Mouse (Mus musculus) left cerebral cortex, adult 2 months (tissue): ENCODE data around the gene Kcne1. TPM values are rescaled to one million over a fixed set of nuclear protein-coding genes. Genes with fewer than 3 reads are reported as not detected.

ENCODE experiments used
- DNase-seq, 2 experiments: peaks; one replicate each; pipeline ENCODE4 v3.0.0; 2021 to 2022; ENCODE audit warnings: low spot score in 2 of 2, mixed read lengths in 1 of 2; ENCODE audit errors: extremely low spot score in 1 of 2
- H3K27ac ChIP-seq: fragments of 200-600 bp; 2 replicates; pipeline ENCODE4 v1.8.1; 2022
- H3K4me3 ChIP-seq: fragments of 200-600 bp; 2 replicates; pipeline ENCODE4 v1.8.1; 2022
- CTCF ChIP-seq: fragments of 200-600 bp; IDR thresholded peaks from 2 replicates; pipeline ENCODE4 v1.8.1; 2022; ENCODE audit warnings: antibody characterized with exemption, mild to moderate bottlenecking, moderate library complexity
- intact Hi-C: fragments of 180-260 bp; cut with DNase I; formaldehyde crosslinking; loops from one replicate; pipeline ENCODE4 v1.15.1; 2025
- total RNA-seq, 2 experiments: library from RNA; stranded (reverse); gene quantifications; 2 replicates each; pipeline ENCODE4 v1.2.3; 2021

The Kcne1 gene
- total RNA-seq, 2 experiments from 2014 or later, result not detected

- Histone ChIP-seq H3K27ac (no peak overlapping the region), H3K4me3 (no peak overlapping the region)
- DNase-seq, result no peak
- no peak for TF ChIP-seq CTCF
- intact Hi-C loops, result no loop called here
Observed at GRCm38 (mm10) chr16:92353897-92354296, 5.4 kb downstream of the Kcne1 start.

GRCm38 (mm10) chr16:92353295-92353694 is 6.0 kb downstream of the Kcne1 start:
- intact Hi-C loops, result no loop called here
- DNase-seq, result no peak
- no peak overlapping the region for H3K27ac ChIP-seq
- no peak overlapping the region for H3K4me3 ChIP-seq
- TF ChIP-seq CTCF, result no peak

DNA sequence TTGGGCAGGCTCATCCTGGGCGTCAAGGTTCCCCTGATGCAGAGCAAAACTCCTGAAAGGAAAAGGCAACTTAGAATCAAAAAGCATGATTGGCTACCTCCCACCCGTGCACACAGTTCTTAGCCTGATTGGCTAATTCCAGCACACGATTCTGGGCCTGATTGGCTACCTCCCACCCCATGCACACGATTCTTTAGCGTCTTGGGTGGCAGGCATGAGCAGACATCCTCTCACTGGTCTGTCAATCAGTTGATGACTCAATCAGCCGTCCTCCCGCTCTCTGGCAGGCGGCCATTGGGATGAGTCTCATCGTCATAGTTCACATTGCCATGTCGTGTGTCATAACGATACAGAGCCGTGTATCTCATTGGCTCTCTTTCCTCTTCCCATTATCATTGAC is 10.3 kb downstream of the Kcne1 start:
- Histone ChIP-seq H3K27ac (no peak overlapping the region), H3K4me3 (no peak overlapping the region)
- no peak for DNase-seq
- intact Hi-C loops, result loop anchor here (5.0 kb wide), 1 partner anchor 1193 kb away; no protein-coding TSS in a partner anchor
- no peak for TF ChIP-seq CTCF

- DNase-seq, result no peak
- Histone ChIP-seq H3K27ac (no peak overlapping the region), H3K4me3 (no peak overlapping the region)
- intact Hi-C loops, result loop anchor here (5.0 kb wide), 1 partner anchor 1196 kb away; no protein-coding TSS in a partner anchor
- no peak for TF ChIP-seq CTCF
Observed at GRCm38 (mm10) chr16:92346297-92346916, 12.9 kb downstream of the Kcne1 start.

GRCm38 (mm10) chr16:92345177-92345576 is 14.1 kb downstream of the Kcne1 start:
- intact Hi-C loops, result loop anchor here (5.0 kb wide), 1 partner anchor 1197 kb away; no protein-coding TSS in a partner anchor
- Histone ChIP-seq H3K4me3 (no peak overlapping the region), H3K27ac (no peak overlapping the region)
- no peak for DNase-seq
- TF ChIP-seq CTCF, result no peak

DNA sequence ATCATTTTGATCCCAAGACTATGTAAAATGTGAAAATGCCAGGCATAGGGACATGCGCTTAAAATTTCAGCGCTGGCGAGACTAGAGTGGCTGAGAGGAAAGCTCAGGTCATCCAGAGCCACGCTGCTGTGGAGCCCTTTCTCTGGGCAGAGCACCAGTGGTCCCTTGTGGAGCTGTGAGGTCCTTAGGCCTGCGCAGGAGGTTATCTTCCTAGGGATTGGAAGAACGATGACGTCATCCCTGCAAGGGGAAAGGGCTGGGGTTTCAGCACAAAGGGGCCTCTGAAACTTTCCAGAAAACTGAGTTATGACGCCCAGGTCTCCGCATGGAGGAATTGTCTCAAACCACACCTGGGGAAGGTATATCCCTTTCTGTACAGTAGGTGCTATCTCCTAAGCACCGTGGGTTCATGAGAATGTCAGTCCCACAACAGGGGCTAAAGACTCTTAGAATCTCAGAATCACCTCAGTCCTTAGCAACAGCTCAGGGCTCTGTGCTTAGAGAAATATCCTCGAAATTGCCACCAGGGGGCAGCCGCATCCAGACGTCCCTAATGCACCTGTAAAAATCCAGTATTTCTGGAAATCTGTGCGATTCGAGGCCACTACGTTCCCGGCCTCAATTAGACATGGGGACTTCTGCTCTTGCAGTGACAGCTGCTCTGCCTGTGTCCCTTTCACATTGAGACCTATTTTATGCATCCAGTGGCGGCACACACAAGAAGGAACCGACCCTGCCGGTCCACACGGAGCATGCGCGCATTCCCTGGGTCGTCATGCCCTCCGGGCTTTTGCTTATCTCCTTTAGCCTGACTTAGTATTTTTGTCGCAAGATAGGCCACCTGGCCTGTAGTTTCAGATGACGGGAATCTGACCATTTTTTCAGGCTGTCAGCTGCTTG is 18.4 kb downstream of the Kcne1 start:
- H3K4me3 ChIP-seq, result peak overlapping the region; percentile 43
- no peak overlapping the region for H3K27ac ChIP-seq
- intact Hi-C loops, result loop anchor here (1.0 kb wide), 2 partner anchors 116 to 137 kb away; no protein-coding TSS in a partner anchor
- peak; percentile 87 for TF ChIP-seq CTCF
- peak; percentile 69 to 71 for DNase-seq

GRCm38 (mm10) chr16:92336280-92336679 is 23.0 kb downstream of the Kcne1 start:
- intact Hi-C loops, result loop anchor here (1.0 kb wide), 1 partner anchor 22 kb away; no protein-coding TSS in a partner anchor
- no peak overlapping the region for H3K4me3 ChIP-seq
- no peak overlapping the region for H3K27ac ChIP-seq
- TF ChIP-seq CTCF, result peak; percentile 86
- DNase-seq, result peak; percentile 66 to 81

DNA sequence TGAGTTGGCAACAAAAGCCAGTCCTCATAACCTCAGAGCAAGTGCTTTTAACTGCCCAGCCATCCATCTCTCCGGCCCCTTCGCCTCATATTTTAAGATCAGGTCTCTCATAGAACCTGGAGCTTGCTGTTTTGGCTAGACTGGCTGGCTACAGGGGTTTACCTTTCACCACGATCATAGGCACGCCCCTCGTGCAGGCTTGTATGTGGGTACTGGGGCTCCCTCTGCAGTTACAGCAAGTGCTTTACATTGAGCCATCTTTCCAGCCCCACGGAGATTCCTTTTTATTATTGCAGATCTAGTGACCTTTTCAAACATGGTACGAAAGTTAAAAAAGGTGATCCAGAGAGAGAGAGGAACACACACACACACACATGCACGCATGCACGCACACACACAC is 24.7 kb downstream of the Kcne1 start:
- no peak for DNase-seq
- intact Hi-C loops, result no loop called here
- no peak overlapping the region for H3K4me3 ChIP-seq
- TF ChIP-seq CTCF, result peak; percentile 8
- no peak overlapping the region for H3K27ac ChIP-seq

DNA sequence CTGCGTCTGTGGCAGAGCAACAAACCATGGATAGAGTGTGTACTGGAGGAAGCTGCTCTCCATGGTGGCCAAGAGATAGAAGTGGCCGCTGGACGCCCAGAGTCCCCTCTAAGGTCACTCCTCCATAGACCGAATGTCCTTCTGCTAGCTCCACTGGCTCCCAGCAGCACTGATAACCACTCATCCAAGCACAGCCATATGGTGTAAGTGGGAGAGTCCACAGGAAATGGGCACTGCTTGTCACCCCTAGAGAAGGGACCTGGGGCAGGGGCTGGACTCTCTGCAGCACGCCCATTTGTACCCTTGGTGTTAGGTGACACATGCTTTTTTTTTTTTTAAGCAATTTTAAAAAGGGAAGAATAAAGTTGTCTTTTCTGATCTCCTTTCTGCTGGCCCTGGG is 28.3 kb downstream of the Kcne1 start:
- intact Hi-C loops, result no loop called here
- no peak for DNase-seq
- no peak overlapping the region for H3K4me3 ChIP-seq
- H3K27ac ChIP-seq, result no peak overlapping the region
- TF ChIP-seq CTCF, result no peak

DNA sequence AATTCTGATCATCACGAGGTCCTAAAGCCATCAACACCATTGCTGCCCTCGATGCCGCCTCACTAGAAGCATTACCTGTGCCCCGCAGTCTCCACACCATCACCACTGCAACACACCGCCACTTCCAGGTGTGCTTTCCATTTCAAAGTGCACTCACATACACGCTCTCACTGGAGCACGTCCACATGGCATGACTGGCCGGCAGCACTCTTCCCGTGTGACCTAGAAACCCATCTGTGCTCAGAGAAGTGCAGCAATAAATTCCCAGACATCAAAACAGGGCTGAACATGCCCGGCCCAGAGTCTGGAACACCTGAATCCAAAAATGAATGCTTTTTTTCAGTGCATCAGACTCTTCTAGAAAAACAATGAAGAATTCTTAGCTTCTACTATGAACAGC is 31.4 kb downstream of the Kcne1 start:
- Histone ChIP-seq H3K27ac (no peak overlapping the region), H3K4me3 (no peak overlapping the region)
- DNase-seq, result no peak
- intact Hi-C loops, result no loop called here
- TF ChIP-seq CTCF, result no peak

DNA sequence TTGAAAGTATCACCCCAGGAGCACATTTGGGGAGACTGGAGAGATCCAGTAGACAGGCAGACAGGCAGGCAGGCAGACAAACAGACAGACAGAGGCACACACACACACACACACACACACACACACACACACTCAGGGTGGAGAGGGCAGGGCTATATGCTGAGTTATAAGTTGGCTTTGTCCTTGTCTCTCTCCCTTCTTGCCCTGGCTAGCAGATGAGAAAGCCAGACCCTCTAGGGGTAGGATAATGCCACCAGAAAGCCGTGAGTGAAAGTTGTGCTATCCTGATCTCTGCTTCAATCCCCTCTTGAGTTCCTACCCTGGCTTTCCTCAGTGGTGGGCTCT is 34.2 kb downstream of the Kcne1 start:
- H3K27ac ChIP-seq, result no peak overlapping the region
- intact Hi-C loops, result no loop called here
- no peak overlapping the region for H3K4me3 ChIP-seq
- DNase-seq, result no peak
- no peak for TF ChIP-seq CTCF

DNA sequence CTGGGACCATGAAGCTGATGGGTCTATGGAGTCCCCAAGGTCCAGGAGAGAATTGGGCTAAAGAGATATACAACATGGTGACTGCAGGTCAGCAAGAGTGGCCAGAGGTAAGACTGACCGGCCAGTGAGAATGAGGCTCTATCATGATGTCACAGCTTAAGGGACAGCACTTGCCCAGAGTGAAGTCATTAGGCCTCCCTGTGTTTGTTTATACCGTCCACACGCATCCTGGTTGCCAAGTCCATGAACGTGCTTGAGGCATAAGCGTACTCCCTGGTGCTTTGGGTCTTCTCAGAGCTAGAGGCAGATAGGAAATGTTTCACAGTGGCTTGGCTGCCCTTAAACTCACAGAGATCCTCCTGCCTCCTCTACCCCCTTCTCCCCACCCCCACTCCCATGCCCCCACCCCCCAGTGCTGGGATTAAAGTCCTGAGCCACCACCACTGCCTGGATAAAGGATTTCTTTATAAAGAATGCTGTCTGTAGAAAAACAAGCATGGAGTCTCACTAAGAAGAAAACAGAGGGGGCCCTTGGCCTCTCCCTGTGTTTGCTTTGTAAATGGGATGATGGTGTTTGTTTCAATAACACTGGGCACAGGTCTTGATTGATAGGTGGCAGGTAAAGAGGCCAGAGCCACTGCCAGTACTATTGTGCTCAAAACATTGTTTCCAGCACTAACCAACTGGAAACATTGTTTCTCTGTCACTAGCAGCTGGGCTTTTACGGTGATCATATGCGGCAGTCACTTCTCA is 34.8 kb downstream of the Kcne1 start:
- TF ChIP-seq CTCF, result no peak
- no peak overlapping the region for H3K4me3 ChIP-seq
- intact Hi-C loops, result no loop called here
- no peak overlapping the region for H3K27ac ChIP-seq
- DNase-seq, result no peak
